Comparison of ENCODE assay signal across 9 mouse cellular contexts in the genomic region with DNA sequence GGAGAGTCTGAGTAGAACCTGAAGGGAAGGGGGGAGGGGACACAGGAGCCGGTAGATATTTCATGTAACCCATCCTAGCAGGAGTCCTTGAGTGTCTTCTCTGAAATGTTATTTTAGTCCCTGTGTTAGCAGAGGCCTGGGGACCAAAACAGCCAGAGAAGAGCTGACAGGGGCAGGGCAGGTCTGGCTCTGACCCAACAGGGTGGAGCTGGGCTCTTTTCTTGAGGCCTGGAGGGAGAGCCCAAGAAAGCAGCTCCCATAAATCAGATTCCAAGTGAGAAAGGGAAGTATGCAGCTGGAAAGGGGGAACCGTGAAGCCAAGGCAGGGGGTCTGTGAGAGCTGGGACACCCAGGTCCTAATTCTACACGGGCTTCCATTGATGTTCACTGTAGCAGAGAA.
"Had no signal": no experiment of that assay in that cellular context is flagged by ENCODE, and none has a peak within 500 bp of the region (broad histone marks: within the 10 kb centered on the region; RNA-seq: fewer than 3 reads in every experiment).

No protein-coding gene starts in this region.

- H3K9me3 ChIP-seq: intestine, embryonic 15.5 days; limb, embryonic 12.5 days; liver, embryonic 13.5 days had no signal

- ATAC-seq: intestine, embryonic 15.5 days; liver, postnatal 0 days had no signal

- H3K4me3 ChIP-seq: intestine, embryonic 15.5 days; layer of hippocampus, adult 2 months; limb, embryonic 12.5 days; liver, embryonic 13.5 days had no signal

- H3K4me2 ChIP-seq: intestine, embryonic 15.5 days; limb, embryonic 12.5 days; liver, embryonic 13.5 days had no signal

- H3K36me3 ChIP-seq: intestine, embryonic 15.5 days; limb, embryonic 12.5 days; liver, embryonic 13.5 days had no signal

- H3K27me3 ChIP-seq: intestine, embryonic 15.5 days; liver, embryonic 13.5 days had no signal

- H3K9ac ChIP-seq: intestine, embryonic 15.5 days; limb, embryonic 12.5 days; liver, embryonic 13.5 days; liver, postnatal 0 days had no signal

- DNase-seq: liver; liver, embryonic 13.5 days; liver, postnatal 0 days; lung, postnatal 36 days; thymus, postnatal 4 days had no signal

- H3K4me1 ChIP-seq: limb, embryonic 12.5 days; liver, embryonic 13.5 days had no signal

- H3K27ac ChIP-seq: intestine, embryonic 15.5 days; layer of hippocampus, adult 2 months; limb, embryonic 12.5 days; liver, embryonic 13.5 days; stomach, postnatal 0 days had no signal
